Mouse (Mus musculus) activated CD4-positive, CD25-positive, alpha-beta regulatory T cell, adult 4 months (primary cell): ENCODE data around the gene Cyp2d10. TPM values are rescaled to one million over a fixed set of nuclear protein-coding genes. Genes with fewer than 3 reads are reported as not detected.
"Not testable (repeated sequence)": the region's sequence is repeated elsewhere in the genome, so short reads cannot be mapped to it uniquely, and the experiment has no call there.

Experiments
- ATAC-seq: one replicate; pipeline ENCODE4 v1.8.0; 2017
- polyA plus RNA-seq, 2 experiments: library from polyadenylated mRNA; unstranded; fragments of 100-300 nt; shearing (Covaris generic); gene quantifications; one replicate each; pipeline ENCODE4 v1.2.1; 2017

Gene Cyp2d10
- polyA plus RNA-seq, 2 experiments from 2014 or later, result not detected

GRCm38 (mm10) chr15:82395955-82396354, 11.0 kb downstream of the Cyp2d10 start:
- not testable (repeated sequence) for ATAC-seq

GRCm38 (mm10) chr15:82393922-82394321, 13.1 kb downstream of the Cyp2d10 start, which contains the start of gene Cyp2d11:
Cyp2d11 (minus strand) TSS chr15:82394022.
- not testable (repeated sequence) for ATAC-seq

- not testable (repeated sequence) for ATAC-seq
These were observed 17.1 kb downstream of the Cyp2d10 start for GRCm38 (mm10) chr15:82389916-82390315.

- no peak for ATAC-seq
These were observed 21.3 kb downstream of the Cyp2d10 start for GRCm38 (mm10) chr15:82385729-82386128.

GRCm38 (mm10) chr15:82382441-82382840, 24.6 kb downstream of the Cyp2d10 start:
- no peak for ATAC-seq

- ATAC-seq, result no peak
These were observed 26.3 kb downstream of the Cyp2d10 start for GRCm38 (mm10) chr15:82380714-82381062.

GRCm38 (mm10) chr15:82379871-82380713, 26.9 kb downstream of the Cyp2d10 start, which contains the start of gene Cyp2d22:
Cyp2d22 (minus strand) TSS chr15:82380260.
- peak; percentile 43 for ATAC-seq

GRCm38 (mm10) chr15:82379511-82379870, 27.5 kb downstream of the Cyp2d10 start:
- ATAC-seq, result no peak

- ATAC-seq, result no peak
These were observed 28.5 kb downstream of the Cyp2d10 start for GRCm38 (mm10) chr15:82378261-82379180.

- no peak for ATAC-seq
These were observed 29.3 kb downstream of the Cyp2d10 start for GRCm38 (mm10) chr15:82377701-82378100.

GRCm38 (mm10) chr15:82376393-82377138, 30.4 kb downstream of the Cyp2d10 start:
- no peak for ATAC-seq

- no peak for ATAC-seq
These were observed 31.1 kb downstream of the Cyp2d10 start for GRCm38 (mm10) chr15:82375855-82376254.

GRCm38 (mm10) chr15:82374437-82374836, 32.6 kb downstream of the Cyp2d10 start:
- ATAC-seq, result no peak

- no peak for ATAC-seq
These were observed 34.0 kb downstream of the Cyp2d10 start for GRCm38 (mm10) chr15:82372991-82373390.

GRCm38 (mm10) chr15:82372446-82372845, 34.5 kb downstream of the Cyp2d10 start:
- no peak for ATAC-seq

- ATAC-seq, result no peak
These were observed 38.1 kb downstream of the Cyp2d10 start for GRCm38 (mm10) chr15:82368851-82369250.

GRCm38 (mm10) chr15:82368146-82368545, 38.8 kb downstream of the Cyp2d10 start:
- no peak for ATAC-seq

GRCm38 (mm10) chr15:82364561-82364960, 42.4 kb downstream of the Cyp2d10 start:
- not testable (repeated sequence) for ATAC-seq

GRCm38 (mm10) chr15:82363801-82364200, 43.2 kb downstream of the Cyp2d10 start:
- ATAC-seq, result not testable (repeated sequence)

- ATAC-seq, result no peak
These were observed 44.8 kb downstream of the Cyp2d10 start for GRCm38 (mm10) chr15:82362234-82362633.

- no peak for ATAC-seq
These were observed 45.5 kb downstream of the Cyp2d10 start for GRCm38 (mm10) chr15:82361459-82362018.
